ENCODE assay signal across 13 mouse cellular contexts in the genomic region with DNA sequence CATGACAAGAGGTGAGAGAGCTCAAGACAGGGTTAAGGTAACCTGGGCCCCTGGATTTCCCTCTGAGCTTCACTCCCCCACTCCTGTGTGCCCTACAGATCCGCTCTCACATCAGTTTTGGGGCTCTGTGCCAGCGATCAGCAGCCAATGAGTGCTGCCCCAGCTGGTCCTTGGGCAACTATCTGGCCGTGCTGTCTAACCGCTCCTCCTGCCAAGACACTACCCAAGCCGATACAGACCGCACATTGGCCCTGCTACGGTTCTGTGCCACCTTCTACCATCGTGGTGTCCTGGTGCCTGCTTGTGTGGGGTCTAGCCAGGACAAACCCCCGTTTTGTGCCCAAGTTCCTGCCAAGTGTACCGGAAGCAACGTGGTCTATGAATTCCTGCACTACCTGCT. TPM values are rescaled to one million over a fixed set of nuclear protein-coding genes. Genes with fewer than 3 reads are reported as not detected.
DNase-seq lines count a peak whose midpoint lies in the region; ATAC-seq lines count a peak whose summit lies in the region.
"Had no signal": no experiment of that assay in that cellular context is flagged by ENCODE, and none has a peak within 500 bp of the region (broad histone marks: within the 10 kb centered on the region; RNA-seq: fewer than 3 reads in every experiment).

No protein-coding gene starts in this region.

- H3K36me3 ChIP-seq in intestine, embryonic 15.5 days: no peaks in the 10 kb centered on the region
- H3K36me3 ChIP-seq: heart, embryonic 13.5 days had no signal

- no peak overlapping the region for H3K4me3 ChIP-seq in intestine, embryonic 15.5 days (replicated peaks)
- H3K4me3 ChIP-seq: heart, embryonic 13.5 days had no signal

- no peak overlapping the region for H3K27ac ChIP-seq in intestine, embryonic 15.5 days
- H3K27ac ChIP-seq: heart, embryonic 13.5 days had no signal

- DNase-seq in left cerebral cortex, postnatal 4 days: peak; percentile 93
- DNase-seq in left cerebral cortex, adult 9 months (ENCODE audit: low spot score in 2 of 2): no peak
- peak; percentile 85 to 90 for DNase-seq in cerebellum, postnatal 25 days
- peak; percentile 55 to 68 for DNase-seq in layer of hippocampus, postnatal 36 days
- DNase-seq in left cerebral cortex, adult 11 months (ENCODE audit: low spot score): no peak
- DNase-seq: kidney, adult 9 months; lung, embryonic 14.5 days; right cerebral cortex, postnatal 14 days had no signal

- peak; percentile 57 for ATAC-seq in cerebellum, adult (ENCODE audit: insufficient number of reproducible peaks, low FRiP score, low TSS enrichment)
- no peak for ATAC-seq in intestine, embryonic 15.5 days
- ATAC-seq: activated CD4-positive, CD25-positive, alpha-beta regulatory T cell, adult 4 months had no signal

- H3K4me1 ChIP-seq in intestine, embryonic 15.5 days (replicated peaks): peaks cover 13% of the 10 kb centered on the region

- no peaks in the 10 kb centered on the region for H3K9me3 ChIP-seq in intestine, embryonic 15.5 days
- H3K9me3 ChIP-seq: heart, embryonic 13.5 days had no signal

- intact Hi-C loops in left cerebral cortex, postnatal 4 days (cut with DNase I): no loop called here

- WGBS in intestine, embryonic 15.5 days: 88% methylated on average over 11 of the region's 11 CpGs

- 0 out of 2 replicates have a peak, but pooled peaks cover 5% of the 10 kb centered on the region for H3K27me3 ChIP-seq in intestine, embryonic 15.5 days (replicated peaks)

- H3K4me2 ChIP-seq in intestine, embryonic 15.5 days (replicated peaks): no peak overlapping the region

- no peak overlapping the region for H3K9ac ChIP-seq in intestine, embryonic 15.5 days
- H3K9ac ChIP-seq: heart, embryonic 13.5 days; lung, embryonic 14.5 days had no signal

RNA-seq across cellular contexts. Expression of gene Disp2, which starts 10.0 kb away (rescaled TPM):
- 100 to 1,000 TPM; 109 to 128 TPM for total RNA-seq in left cerebral cortex, postnatal 4 days (2021)
- total RNA-seq in layer of hippocampus, postnatal 36 days (2021): 100 to 1,000 TPM; 267 to 273 TPM
- 2.7 TPM in 2 replicates for polyA plus RNA-seq in intestine, embryonic 15.5 days (2015; fragmentation: Nextera tagmentation; extraction: Ambion mirVana)

RNA-seq across cellular contexts. Expression of gene Phgr1, which starts 16.9 kb away (rescaled TPM):
- not detected for total RNA-seq in left cerebral cortex, postnatal 4 days (2021)
- not detected for total RNA-seq in layer of hippocampus, postnatal 36 days (2021)
- 41.2 and 48.8 TPM in 2 replicates for polyA plus RNA-seq in intestine, embryonic 15.5 days (2015; fragmentation: Nextera tagmentation; extraction: Ambion mirVana)
- total RNA-seq: left cerebral cortex, adult 8-10 months had no signal
- polyA plus RNA-seq: activated CD4-positive, CD25-positive, alpha-beta regulatory T cell, adult 4 months; heart, embryonic 13.5 days; lung, embryonic 14.5 days had no signal

RNA-seq across cellular contexts. Expression of gene Knstrn, which starts 24.3 kb away (rescaled TPM):
- 1 to 10 TPM; 7.6 to 8.3 TPM for total RNA-seq in left cerebral cortex, postnatal 4 days (2021)
- total RNA-seq in layer of hippocampus, postnatal 36 days (2021): 1 to 10 TPM; 1.5 to 2.2 TPM
- 89.5 and 98.5 TPM in 2 replicates for polyA plus RNA-seq in intestine, embryonic 15.5 days (2015; fragmentation: Nextera tagmentation; extraction: Ambion mirVana)

RNA-seq across cellular contexts. Expression of gene Ccdc9b, which starts 27.0 kb away (rescaled TPM):
- total RNA-seq in left cerebral cortex, postnatal 4 days (2021): 1 to 10 TPM; 1.8 to 2.1 TPM
- total RNA-seq in layer of hippocampus, postnatal 36 days (2021): 1 to 10 TPM; 6.4 to 6.5 TPM
- 1.1 TPM in 2 replicates for polyA plus RNA-seq in intestine, embryonic 15.5 days (2015; fragmentation: Nextera tagmentation; extraction: Ambion mirVana)
- polyA plus RNA-seq: activated CD4-positive, CD25-positive, alpha-beta regulatory T cell, adult 4 months had no signal

RNA-seq across cellular contexts. Expression of gene Inafm2, which starts 43.9 kb away (rescaled TPM):
- 10 to 100 TPM; 17.8 to 19.7 TPM for total RNA-seq in left cerebral cortex, postnatal 4 days (2021)
- total RNA-seq in layer of hippocampus, postnatal 36 days (2021): 10 to 100 TPM; 64.8 to 66.9 TPM
- 21.0 and 23.4 TPM in 2 replicates for polyA plus RNA-seq in intestine, embryonic 15.5 days (2015; fragmentation: Nextera tagmentation; extraction: Ambion mirVana)

Comparison
In these comparisons a context has a peak if more than half of its experiments do, and no peak if none do; other contexts are left out.
1. DNase-seq: peak in left cerebral cortex, postnatal 4 days (single experiment), cerebellum, postnatal 25 days (2 of 2) and layer of hippocampus, postnatal 36 days (2 of 2); none in left cerebral cortex, adult 9 months (0 of 2) and left cerebral cortex, adult 11 months (single experiment).